Mouse (Mus musculus) intestine, postnatal 0 days (tissue): Measurements from ENCODE around the gene Kcnk4. TPM values are rescaled to one million over a fixed set of nuclear protein-coding genes. Genes with fewer than 3 reads are reported as not detected.

Source experiments
- ATAC-seq: fragments of 200-750 bp; cut with Nextera tagmentation; 2 replicates; pipeline ENCODE4 v1.8.0; 2017; ENCODE audit warnings: mild to moderate bottlenecking, moderate TSS enrichment, moderate library complexity
- H3K27ac ChIP-seq: fragments of 300-500 bp; sonication (generic); 2 replicates; pipeline ENCODE4 v1.5.1; 2014; ENCODE audit warnings: mild to moderate bottlenecking, low read depth, low read length, moderate library complexity
- H3K27me3 ChIP-seq: fragments of 300-500 bp; sonication (generic); replicated peaks from 2 replicates; pipeline ENCODE4 v1.6.1; 2014; ENCODE audit warnings: low read length, mixed read lengths; ENCODE audit not compliant: control insufficient read depth, insufficient read depth
- H3K36me3 ChIP-seq: fragments of 300-500 bp; sonication (generic); 2 replicates; pipeline ENCODE4 v1.6.1; 2014; ENCODE audit warnings: mild to moderate bottlenecking, moderate library complexity; ENCODE audit not compliant: control insufficient read depth, insufficient read depth
- H3K4me1 ChIP-seq: fragments of 300-500 bp; sonication (generic); replicated peaks from 2 replicates; pipeline ENCODE4 v1.6.1; 2014; ENCODE audit warnings: antibody characterized with exemption, low read length, mixed read lengths; ENCODE audit not compliant: control insufficient read depth, insufficient read depth
- H3K4me2 ChIP-seq: fragments of 300-500 bp; sonication (generic); replicated peaks from 2 replicates; pipeline ENCODE4 v1.6.1; 2014; ENCODE audit warnings: low read depth, mild to moderate bottlenecking, moderate library complexity
- H3K4me3 ChIP-seq: fragments of 300-500 bp; sonication (generic); 2 replicates; pipeline ENCODE4 v1.5.1; 2014; ENCODE audit warnings: low read depth, low read length
- H3K9ac ChIP-seq: fragments of 300-500 bp; sonication (generic); 2 replicates; pipeline ENCODE4 v1.6.1; 2014; ENCODE audit warnings: mild to moderate bottlenecking, low read depth, low read length
- H3K9me3 ChIP-seq: fragments of 300-500 bp; sonication (generic); 2 replicates; pipeline ENCODE4 v1.6.1; 2016; ENCODE audit warnings: mixed run types; ENCODE audit not compliant: control insufficient read depth
- CTCF ChIP-seq: sonication (generic); IDR thresholded peaks from 2 replicates; pipeline ENCODE4 v1.5.1; 2016; ENCODE audit warnings: low read depth, mild to moderate bottlenecking, control low read depth, antibody characterized with exemption, moderate library complexity
- whole genome bisulfite sequencing: fragments of 180-500 bp; shearing (Covaris S2); extraction: QIAGEN DNeasy Blood & Tissue Kit; methylation state at CpG from one replicate; pipeline ENCODE4 v1.1.7; 2014; 5-methylcytosine and 5-hydroxymethylcytosine counted together
- polyA plus RNA-seq: library from polyadenylated mRNA; unstranded; fragments of >200 nt; fragmentation: Nextera tagmentation; extraction: Ambion mirVana; gene quantifications from 2 replicates; pipeline ENCODE4 v1.2.1, GENCODE M21; 2015

Kcnk4 gene
- polyA plus RNA-seq, 1 experiment from 2014 or later, result 0.38 TPM

DNA sequence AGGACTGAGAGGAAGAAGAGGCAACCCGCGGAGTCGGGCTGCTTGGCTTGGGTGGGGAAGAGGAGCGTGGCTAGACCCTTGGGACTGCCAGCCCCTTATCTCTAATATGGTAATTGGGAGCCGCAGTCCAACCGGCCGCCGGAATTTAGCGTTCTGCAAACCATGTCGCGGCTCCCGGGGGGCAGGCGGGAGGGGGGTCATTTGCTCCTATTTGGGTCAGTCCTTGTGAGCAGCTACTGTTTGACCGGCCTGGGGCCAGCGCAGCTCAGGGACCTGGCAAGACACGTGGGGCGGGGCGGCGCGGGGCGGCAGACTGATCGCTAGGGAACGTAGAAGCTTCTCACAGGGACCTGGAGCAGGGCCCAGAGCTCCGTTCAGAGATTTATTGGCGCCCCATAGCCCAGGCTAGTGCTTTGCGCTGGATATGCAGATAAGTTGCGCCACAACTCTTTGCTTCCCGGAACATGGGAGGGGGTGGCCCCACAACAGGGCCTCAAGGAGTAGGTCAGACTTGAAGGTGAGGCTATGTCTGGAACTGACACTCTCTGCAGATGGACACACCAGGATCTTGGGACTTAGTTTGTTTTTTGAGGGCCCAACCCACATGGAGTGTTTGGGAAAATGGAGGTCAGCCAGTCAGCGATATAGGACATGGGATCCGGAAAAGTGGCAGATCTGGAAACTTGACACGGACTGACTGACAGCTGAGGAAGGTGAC is 17.8 kb upstream of the Kcnk4 start:
- peaks cover 44% of the 10 kb centered on the region for H3K36me3 ChIP-seq
- H3K9ac ChIP-seq, result peak overlapping the region; percentile 59
- no peaks in the 10 kb centered on the region for H3K9me3 ChIP-seq
- peak; percentile 60 for ATAC-seq
- H3K27ac ChIP-seq, result peak overlapping the region; percentile 92
- H3K4me2 ChIP-seq, result peak overlapping the region; percentile 77
- 0 out of 2 replicates have a peak, but pooled peaks have one; percentile 7 for TF ChIP-seq CTCF
- WGBS, result 2% methylated on average over 31 of the region's 31 CpGs
- H3K27me3 ChIP-seq, result no peaks in the 10 kb centered on the region
- H3K4me3 ChIP-seq, result peak overlapping the region; percentile 56
- H3K4me1 ChIP-seq, result peaks cover 6% of the 10 kb centered on the region; the same call in 1 of the 2 replicates

DNA sequence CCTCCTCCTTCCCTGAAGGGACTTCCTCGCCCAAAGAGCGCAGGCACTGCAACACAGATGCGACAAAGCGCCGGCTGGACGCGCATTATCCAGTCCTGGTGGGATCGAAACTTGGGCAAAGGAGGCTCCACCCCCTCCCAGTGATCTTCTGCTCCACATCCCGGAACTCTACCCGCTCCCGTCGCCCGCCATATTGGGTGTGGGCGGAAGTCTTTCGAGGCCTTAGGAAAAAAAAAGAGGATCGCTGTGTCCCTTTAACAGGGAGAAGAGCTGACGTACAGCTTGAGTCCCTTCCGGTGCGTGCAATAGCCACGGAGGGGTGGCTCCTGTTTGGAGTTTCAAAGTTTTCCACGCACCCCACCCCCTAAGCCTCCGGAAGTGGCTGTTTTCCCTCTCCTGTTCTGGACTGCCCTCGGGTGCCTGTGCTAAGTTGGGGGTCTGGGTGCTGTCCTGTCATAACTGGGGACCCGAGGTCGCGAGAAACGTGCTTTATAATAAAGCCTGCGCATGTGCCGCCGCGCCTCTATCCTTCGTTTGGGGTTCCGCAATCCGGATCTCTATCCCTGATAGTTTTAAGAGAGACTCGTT is 17.2 kb upstream of the Kcnk4 start:
- H3K27me3 ChIP-seq, result no peaks in the 10 kb centered on the region

DNA sequence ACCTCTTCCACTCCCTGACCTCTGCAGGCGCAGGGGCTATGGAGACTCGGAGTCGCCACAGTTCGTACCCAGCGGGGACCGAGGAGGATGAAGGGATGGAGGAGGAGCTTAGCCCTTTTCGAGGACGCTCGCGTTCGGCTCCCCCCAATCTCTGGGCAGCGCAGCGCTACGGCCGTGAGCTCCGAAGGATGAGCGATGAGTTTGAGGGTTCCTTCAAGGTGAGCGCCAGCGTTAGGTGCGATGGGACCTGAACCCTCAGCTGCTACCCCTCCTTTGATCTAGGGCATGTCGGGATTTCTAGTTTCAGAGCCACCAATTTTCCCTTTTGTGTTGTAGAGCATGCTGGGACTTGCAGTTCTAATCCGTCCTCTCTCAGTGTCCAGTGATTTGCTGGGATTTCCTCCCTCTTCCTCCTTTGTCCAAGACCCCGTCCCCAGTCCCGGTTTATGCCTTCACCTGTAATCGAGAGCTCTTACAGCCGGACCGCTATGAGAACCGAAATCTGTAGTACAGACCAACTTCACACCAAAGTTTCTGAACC is 16.4 kb upstream of the Kcnk4 start:
- Histone ChIP-seq H3K9ac (peak overlapping the region; percentile 63), H3K27me3 (no peaks in the 10 kb centered on the region), H3K36me3 (peaks cover 29% of the 10 kb centered on the region), H3K9me3 (no peaks in the 10 kb centered on the region), H3K4me2 (peak overlapping the region; percentile 77), H3K4me3 (peak overlapping the region; percentile 56), H3K4me1 (peaks cover 6% of the 10 kb centered on the region; the same call in 1 of the 2 replicates), H3K27ac (peak overlapping the region; percentile 92)
- TF ChIP-seq CTCF, result no peak
- peak; percentile 2; the same call in 1 of the 2 replicates for ATAC-seq
- under 1% methylated on average over 28 of the region's 28 CpGs for WGBS

More for the DNA sequence above, 17.2 kb upstream of the Kcnk4 start:
- no peak for TF ChIP-seq CTCF
- peak overlapping the region; percentile 56 for H3K4me3 ChIP-seq
- H3K27ac ChIP-seq, result peak overlapping the region; percentile 92
- H3K36me3 ChIP-seq, result peaks cover 37% of the 10 kb centered on the region
- peak overlapping the region; percentile 63 for H3K9ac ChIP-seq
- peaks cover 6% of the 10 kb centered on the region; the same call in 1 of the 2 replicates for H3K4me1 ChIP-seq
- under 1% methylated on average over 35 of the region's 35 CpGs for WGBS
- peak overlapping the region; percentile 77 for H3K4me2 ChIP-seq
- H3K9me3 ChIP-seq, result no peaks in the 10 kb centered on the region
- peak; percentile 58 for ATAC-seq

- peak overlapping the region; percentile 77 for H3K4me2 ChIP-seq
- H3K27ac ChIP-seq, result 0 out of 2 replicates have a peak overlapping the region, but pooled peaks have one; percentile 11
- H3K36me3 ChIP-seq, result peaks cover 22% of the 10 kb centered on the region
- H3K27me3 ChIP-seq, result no peaks in the 10 kb centered on the region
- no peak for TF ChIP-seq CTCF
- no peaks in the 10 kb centered on the region for H3K9me3 ChIP-seq
- ATAC-seq, result no peak
- H3K4me1 ChIP-seq, result peaks cover 6% of the 10 kb centered on the region; the same call in 1 of the 2 replicates
- no peak overlapping the region; the same call in 1 of the 2 replicates for H3K4me3 ChIP-seq
- H3K9ac ChIP-seq, result 0 out of 2 replicates have a peak overlapping the region, but pooled peaks have one; percentile 63
- 41% methylated on average over 5 of the region's 5 CpGs for WGBS
Measured at GRCm38 (mm10) chr19:6949951-6950350, 15.6 kb upstream of the Kcnk4 start.

DNA sequence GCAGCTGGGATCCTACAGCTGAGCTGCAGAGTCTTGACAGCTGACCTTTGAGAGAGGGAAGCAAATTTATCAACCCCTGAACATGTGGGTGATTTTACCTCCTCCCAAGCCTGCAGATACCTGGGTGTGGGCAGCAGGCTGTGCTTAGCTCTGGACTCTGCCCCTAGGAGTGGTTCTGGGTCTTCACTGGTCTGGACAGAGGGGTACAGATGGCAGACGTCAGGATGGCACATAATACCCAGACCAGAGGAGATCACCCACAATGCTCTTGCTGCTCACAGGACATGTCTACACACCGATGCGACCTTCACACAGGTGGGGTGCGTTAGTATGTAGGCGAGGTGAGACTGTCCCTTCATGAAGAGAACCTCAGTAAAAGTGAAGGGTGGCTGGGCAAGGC is 15.2 kb upstream of the Kcnk4 start:
- no peaks in the 10 kb centered on the region for H3K27me3 ChIP-seq
- H3K9ac ChIP-seq, result no peak overlapping the region
- 57% methylated on average over 5 of the region's 5 CpGs for WGBS
- H3K4me3 ChIP-seq, result no peak overlapping the region
- peaks cover 6% of the 10 kb centered on the region; the same call in 1 of the 2 replicates for H3K4me1 ChIP-seq
- no peak for TF ChIP-seq CTCF
- H3K4me2 ChIP-seq, result peak overlapping the region; percentile 27; the same call in 1 of the 2 replicates
- H3K36me3 ChIP-seq, result peaks cover 21% of the 10 kb centered on the region
- ATAC-seq, result peak; percentile 20; the same call in 1 of the 2 replicates
- H3K9me3 ChIP-seq, result no peaks in the 10 kb centered on the region
- H3K27ac ChIP-seq, result 0 out of 2 replicates have a peak overlapping the region, but pooled peaks have one; percentile 11

GRCm38 (mm10) chr19:6948186-6948585 is 13.9 kb upstream of the Kcnk4 start:
- Histone ChIP-seq H3K36me3 (peaks cover 7% of the 10 kb centered on the region), H3K4me3 (no peak overlapping the region), H3K27ac (no peak overlapping the region), H3K4me2 (no peak overlapping the region), H3K27me3 (no peaks in the 10 kb centered on the region), H3K4me1 (peaks cover 5% of the 10 kb centered on the region; the same call in 1 of the 2 replicates), H3K9ac (no peak overlapping the region), H3K9me3 (no peaks in the 10 kb centered on the region)
- no peak for TF ChIP-seq CTCF
- no peak for ATAC-seq
- 78% methylated on average over 4 of the region's 4 CpGs for WGBS
